Mouse (Mus musculus) urinary bladder, adult 2 months (tissue): ENCODE data around the gene Numb. TPM values are rescaled to one million over a fixed set of nuclear protein-coding genes. Genes with fewer than 3 reads are reported as not detected.
"Not testable (repeated sequence)": the region's sequence is repeated elsewhere in the genome, so short reads cannot be mapped to it uniquely, and the experiment has no call there.

Experiments
- DNase-seq: peaks from one replicate; pipeline ENCODE4 v3.0.0; 2022; ENCODE audit warnings: low spot score
- polyA plus RNA-seq: library from polyadenylated mRNA; depleted of rRNA; stranded (reverse); fragments of >200 nt; gene quantifications from 2 replicates; pipeline ENCODE4 v1.2.3, GENCODE M21; 2012; rRNA removed

The Numb gene
- 50.7 and 59.7 TPM in 2 replicates for polyA plus RNA-seq

DNA sequence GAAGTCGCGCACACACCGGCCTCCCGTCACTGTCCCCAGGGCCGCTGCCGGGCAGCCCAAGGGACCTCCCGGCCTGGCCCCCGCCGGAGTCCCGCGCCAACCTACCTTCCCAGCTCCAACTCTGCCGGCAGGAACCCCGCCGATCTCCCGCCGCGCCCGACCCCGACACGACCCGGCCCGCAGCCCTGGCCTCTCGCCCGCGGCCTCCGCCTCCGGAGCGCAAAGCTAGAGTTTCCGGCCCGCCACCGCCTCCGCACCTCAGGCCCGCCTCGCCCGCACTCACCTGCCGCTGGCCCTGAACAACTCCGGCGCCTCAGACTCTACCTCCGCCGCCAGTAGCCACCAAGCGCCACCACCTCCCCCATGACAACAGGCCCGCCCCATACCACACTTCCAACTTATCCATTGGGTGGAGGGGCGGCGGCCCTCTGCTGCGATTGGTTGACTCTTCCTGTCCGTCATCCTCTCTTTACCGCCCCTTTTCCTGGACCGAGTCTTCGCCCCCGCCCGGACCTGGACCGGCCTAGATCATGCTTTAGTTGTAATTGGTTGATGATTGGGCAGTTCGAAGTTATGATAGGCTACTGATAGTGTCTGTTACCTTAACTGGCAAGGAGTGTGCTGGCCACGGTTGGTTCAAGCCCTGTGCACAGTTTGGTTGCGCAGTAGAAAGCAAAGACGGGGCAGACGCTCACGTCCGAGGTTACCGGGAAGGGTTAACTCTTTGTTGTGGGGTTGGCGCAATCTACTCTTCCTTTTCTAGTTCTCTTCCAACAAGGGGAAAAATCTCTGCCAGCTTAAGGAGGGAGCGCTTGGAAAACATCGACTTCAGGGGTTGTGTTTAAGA lies at the start of gene Numb:
TSS of gene Numb (minus strand) at position 400 of the 847 bp plus-strand sequence.
- peak; percentile 88 for DNase-seq

DNA sequence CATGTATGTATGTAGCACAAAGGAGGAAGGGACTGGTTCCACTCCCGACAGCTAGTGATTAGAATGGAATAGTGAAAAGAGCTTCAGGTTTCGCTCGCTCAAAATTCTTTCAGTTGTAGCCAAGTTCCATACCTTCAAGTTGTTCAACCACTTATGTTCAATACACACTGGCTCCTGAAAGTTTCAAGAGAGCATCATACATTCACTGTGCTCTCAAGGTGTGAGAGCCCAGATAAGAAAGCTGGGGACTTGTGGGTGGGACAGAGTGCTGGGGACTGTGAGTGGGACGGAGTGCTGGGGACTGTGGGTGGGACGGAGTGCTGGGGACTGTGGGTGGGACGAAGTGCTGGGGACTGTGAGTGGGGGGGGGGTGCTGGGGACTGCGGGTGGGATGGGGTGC lies 43.5 kb upstream of the Numb start:
- DNase-seq, result no peak

DNA sequence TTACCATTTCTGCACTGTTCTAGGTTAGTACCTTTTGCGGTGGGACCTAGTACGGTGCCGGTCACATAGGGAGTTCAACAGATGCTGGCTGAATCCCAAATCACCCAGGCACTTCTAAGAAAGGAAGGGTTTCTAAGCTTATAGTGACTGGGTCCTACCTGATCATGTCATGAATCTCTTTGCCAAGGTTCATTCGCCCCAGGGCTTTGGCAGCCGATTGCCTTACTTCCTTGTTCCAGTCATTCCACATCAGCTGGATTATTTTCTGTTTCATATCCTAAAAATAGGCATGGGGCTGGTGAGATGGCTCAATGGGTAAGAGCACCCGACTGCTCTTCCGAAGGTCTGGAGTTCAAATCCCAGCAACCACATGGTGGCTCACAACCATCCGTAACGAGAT lies 36.5 kb upstream of the Numb start:
- DNase-seq, result no peak

DNA sequence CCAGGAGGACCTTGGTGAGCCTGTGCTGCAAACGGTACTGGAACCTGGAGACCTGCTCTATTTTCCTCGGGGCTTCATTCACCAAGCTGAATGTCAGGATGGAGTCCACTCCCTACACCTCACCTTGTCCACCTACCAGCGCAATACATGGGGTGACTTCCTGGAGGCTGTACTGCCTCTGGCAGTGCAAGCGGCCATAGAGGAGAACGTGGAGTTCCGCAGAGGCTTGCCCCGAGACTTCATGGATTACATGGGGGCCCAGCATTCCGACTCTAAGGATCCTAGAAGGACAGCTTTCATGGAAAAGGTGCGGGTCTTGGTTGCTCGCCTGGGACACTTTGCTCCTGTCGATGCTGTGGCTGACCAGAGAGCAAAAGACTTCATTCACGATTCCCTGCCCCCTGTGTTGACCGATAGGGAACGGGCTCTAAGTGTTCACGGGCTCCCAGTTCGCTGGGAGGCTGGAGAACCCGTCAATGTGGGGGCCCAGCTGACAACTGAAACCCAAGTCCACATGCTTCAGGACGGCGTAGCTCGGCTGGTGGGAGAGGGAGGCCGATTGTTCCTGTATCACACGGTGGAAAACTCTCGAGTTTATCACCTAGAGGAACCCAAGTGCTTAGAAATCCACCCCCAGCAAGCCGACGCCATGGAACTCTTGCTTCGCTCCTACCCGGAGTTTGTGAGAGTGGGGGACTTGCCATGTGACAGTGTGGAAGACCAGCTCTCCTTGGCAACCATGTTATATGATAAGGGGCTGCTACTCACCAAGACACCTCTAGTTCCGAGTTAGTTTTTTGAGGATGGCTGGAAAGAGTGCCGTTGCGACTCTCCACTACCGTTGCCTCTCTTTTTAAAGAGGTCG lies 30.2 kb upstream of the Numb start:
- no peak for DNase-seq

DNA sequence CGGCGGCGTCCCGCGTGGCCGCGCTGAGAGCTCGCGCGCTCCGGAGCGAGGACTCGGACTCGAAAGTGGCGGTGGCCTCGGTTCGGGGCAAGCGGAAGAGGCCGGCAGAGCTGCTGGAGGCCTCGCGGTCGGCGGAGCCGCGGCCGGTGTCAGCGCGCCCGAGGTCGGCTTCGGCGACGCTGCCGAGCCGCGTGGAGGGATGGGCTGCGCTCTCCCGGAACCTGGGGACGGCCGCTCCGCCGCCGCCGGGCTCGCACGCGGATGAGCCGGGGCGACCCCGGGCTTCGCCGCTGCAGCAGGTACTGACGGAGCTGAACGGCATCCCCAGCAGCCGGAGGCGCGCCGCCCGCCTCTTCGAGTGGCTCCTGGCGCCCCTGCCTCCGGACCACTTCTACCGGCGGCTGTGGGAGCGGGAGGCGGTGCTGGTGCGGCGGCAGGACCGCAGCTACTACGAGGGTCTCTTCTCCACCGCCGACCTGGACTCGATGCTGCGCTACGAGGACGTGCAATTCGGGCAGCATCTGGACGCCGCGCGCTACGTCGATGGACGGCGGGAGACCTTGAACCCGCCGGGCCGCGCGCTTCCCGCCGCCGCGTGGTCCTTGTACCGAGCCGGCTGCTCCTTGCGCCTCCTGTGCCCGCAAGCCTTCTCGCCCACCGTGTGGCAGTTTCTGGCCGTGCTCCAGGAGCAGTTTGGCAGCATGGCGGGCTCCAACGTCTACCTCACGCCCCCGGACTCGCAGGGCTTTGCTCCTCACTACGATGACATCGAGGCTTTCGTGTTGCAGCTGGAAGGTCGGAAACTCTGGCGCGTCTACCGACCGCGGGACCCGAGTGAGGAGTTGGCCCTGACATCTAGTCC lies 29.3 kb upstream of the Numb start:
- peak; percentile 32 for DNase-seq

DNA sequence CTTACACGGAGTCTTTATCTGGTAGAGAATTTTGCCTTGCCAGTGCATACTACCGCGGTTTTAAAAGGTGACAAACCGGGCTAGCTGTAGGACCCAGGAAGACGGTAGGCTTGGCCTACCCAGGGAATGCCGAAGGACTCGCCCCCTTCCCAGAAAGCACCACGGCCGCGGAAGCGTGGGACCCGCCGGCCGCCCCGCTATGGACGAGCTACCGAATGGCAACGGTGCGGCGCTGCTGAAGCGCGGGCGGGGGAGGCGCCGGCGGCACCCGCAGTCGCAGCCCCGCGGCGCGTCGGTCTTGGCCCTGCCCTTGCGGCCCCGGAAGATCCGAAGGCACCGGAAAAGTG lies 28.7 kb upstream of the Numb start, which contains the start of gene Riox1:
TSS of gene Riox1 (plus strand) at position 116 of the 347 bp plus-strand sequence.
- peak; percentile 77 for DNase-seq

DNA sequence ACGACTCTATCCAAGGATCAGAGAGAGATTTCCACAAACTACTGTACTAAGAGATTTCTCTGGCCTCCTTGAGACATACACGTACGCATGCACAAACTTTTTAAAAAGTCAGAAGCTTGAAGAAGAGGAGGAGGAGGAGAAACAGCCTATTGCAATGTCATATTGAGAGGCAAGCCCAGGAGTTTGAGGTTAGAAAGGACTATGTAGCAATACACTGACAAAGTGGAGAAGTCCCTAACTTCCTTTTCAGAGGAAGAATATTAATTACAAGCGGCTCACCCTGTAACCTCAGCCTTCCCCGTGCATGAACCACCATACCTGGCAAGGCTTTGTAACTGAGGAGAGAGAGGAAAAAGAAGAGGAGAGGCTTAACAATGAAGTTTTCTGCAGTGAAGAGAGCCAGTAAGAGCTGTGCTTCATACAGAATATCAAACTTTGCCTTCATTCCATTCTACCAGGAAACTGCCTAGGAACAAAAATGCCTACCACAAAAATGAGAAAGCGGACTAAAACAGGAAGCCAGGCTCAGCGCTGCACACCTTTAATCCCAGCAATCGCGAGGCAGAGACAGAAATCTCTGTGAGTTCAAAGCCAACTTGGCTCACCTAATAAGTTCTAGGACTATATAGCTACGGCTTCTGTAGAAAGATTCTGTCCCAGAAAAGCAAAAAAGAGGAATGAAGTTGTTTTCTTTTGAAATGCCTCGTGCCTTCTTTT lies 28.2 kb upstream of the Numb start:
- DNase-seq, result no peak

DNA sequence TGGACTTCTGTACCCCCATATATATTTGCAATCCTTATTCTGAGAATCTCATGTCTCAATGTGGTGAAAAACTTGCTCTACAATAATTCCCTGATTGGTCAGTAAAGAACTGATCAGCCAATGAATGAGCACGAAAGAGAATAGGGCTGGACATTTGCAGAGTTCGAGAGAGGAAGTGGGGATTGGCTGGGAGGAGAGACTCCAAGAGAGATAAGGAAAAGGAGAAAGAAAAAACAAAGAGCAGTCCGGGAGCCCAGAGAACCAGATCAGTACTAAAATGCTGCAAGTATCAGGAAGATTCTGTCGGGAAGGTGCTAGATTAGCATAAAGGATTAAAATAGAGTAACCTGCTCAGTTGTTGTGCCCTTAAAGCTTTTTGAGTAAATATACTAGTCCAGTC lies 27.3 kb upstream of the Numb start:
- no peak for DNase-seq

DNA sequence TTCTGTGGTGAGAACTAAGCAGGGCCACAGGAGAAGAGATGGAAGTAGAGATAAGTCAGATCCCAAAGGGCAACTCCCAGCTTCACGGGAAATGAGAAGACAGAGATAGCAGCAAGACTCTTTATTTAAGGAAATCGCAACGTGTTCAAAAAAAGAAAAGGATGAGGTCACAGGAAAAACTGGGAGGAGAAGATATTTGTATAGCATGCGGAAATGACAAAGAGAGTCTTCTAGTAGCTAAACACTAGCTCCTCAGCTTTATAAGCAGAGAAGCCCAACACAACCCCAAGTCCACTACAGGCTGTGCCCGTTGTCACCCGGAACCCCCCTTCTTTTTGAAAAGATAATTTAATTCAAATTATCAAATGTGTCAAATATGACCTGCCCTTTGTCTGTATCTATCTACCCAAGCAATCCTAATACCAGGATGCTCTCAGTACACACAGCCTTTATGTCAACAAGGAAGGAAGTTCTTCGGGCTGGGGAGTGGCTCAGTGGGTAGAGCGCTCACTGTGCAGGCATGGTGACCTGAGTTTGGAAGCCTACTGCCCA lies 25.6 kb upstream of the Numb start:
- no peak for DNase-seq

DNA sequence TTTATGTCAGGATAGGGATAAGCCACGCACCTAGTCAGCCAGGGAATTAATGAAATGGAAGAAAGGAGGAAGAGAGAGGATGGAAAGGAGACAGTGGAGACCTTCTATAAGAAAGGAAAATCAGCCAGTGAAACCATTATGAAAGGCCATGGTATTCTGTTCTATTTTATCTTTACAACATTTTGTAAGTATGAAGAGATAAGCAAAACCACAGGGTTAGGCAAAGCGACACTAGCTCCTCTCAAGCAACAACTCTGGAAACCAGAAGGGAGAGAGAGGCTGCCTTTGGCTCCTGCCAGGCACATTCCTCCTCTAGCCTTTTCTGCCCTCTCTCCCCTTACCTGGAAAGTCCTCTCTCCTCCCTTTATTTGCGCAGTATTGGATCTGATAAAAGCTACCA lies 20.2 kb upstream of the Numb start:
- no peak for DNase-seq

DNA sequence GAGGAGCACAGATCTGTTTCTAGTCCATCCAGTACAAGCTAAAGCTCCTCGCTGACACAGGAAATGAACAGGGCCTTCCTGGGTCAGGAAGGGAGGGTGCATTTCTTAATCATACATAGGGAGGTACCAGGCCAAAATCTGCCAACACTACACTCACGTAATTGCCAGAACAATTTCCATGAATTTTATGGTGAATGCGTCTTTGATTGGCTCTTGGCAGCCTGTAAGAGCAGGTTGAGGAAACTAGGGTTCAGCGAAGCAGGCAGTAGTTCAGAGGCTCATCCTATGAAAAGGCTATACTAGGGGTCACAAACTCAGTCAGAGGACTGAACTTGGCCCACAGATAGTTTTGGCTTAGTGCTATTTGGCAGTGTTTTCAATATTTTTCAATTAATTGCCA lies 18.3 kb upstream of the Numb start:
- no peak for DNase-seq

DNA sequence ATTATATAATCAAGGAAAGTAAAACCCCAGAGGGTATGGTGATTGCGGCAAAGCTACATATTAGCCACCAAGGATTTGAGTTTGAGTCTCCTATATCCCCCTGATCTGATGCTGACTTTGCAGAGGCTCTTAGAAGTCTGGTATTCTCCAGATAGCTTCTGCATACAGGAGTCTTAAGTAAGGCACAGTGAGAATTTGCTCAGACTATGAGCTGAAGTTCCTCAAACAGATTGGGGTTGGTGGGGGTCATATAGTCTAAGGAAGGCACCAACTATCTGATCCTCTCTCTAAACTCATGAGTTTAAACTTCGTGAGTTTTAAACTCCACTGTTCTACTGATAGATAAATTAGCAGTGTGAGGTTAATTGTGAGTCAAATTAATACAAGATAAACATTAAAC lies 17.6 kb upstream of the Numb start:
- no peak for DNase-seq

DNA sequence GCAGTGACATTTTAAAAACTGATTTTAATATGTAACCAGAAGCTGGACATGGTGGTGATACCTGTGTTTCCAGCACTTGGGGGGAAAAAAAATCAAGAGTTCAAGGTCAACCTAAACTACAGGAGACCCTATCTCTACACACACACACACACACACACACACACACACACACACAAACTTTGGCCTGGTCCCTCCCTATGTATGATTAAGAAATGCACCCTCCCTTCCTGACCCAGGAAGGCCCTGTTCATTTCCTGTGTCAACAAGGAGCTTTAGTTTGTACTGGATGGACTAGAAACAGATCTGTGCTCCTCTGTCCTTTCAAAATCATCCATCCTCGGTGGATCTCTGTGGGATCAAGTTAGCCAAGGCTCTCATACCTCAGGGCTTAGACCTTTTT lies 16.9 kb upstream of the Numb start:
- not testable (repeated sequence) for DNase-seq

DNA sequence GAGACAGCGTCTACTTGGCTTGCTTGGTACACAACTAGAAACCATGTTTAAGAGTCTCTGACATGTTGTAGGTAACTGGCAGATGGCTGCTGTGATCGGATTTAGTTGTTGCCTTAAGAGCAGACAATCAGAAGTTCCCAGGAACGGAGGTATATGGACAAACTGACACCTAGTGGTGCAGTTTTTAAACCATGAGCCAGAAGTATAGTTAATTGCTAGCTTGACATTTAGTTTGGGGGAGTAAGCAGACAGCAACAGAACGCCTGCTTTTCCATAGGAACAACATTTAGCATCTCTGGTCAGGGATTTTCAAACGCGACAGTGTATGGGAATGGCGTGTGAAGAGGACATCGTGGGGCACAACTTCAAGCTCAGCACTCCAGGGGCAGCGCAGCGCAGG lies 15.9 kb upstream of the Numb start:
- no peak for DNase-seq

DNA sequence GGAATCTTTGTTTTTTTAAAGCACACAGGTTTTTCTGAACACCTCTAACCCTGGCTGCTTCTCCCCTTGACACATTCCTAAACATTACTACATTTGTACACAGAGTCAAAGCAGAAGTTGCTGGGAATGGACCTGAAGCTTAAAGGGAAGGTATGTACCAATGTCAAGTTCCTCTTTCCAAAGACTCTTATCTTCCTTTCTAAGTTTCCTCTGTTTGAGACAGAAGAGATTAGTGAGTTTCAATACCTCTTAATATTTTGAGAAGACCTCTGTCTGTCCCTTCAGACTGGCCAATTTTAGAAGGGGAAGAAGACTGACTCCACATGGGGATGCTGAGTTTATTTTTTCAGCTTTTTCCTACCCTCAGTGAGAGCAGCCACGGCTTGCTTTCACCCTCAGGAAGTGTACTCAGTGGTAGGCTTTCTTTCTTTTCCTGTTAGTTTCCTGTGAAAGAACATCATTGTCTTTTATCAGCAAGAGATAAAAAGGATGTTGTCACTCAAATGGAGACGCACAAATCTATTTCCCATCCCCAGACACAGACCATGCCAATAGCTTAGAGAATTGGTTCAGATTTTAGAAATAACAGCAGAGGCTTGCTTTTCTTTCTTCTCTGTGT lies 7.6 kb upstream of the Numb start:
- DNase-seq, result no peak

DNA sequence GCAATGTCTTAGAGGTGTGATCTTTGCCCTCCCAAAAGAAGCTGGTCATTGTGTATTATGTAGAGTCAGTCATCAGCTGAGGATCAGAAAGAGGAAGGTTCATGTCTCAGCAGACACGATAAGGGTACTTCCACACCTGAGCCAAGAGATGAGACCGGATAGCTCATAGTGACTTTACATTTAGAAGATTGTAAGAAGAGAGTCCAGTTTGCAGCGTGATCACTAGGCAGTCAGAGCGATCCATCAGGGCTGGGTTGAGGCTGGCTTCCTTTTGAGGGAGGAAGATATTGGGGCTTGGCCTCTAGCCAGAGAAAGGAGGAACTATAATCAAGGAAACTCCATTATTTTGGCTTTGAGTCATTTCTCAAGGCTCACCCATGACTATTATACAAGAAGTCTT lies 6.0 kb upstream of the Numb start:
- DNase-seq, result no peak

DNA sequence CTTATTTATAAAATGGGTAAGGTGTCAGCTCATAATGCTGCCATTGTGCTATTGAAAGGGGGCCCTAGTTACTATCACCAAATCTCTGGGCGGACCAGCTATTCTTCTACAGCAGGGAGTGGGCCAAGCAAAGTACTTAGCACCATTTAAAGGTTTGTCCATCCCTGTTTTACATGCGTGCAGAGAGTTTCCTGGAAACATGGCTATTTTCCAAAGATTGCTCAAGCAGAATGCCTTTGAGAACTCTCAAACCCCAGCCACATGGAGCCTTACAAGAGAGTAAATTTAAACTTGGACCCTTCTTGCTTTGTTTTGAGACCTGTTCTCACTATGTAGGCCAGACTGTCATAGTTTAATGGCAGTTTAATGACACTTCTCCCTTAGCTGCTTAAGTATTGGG lies 4.3 kb upstream of the Numb start:
- DNase-seq, result no peak

DNA sequence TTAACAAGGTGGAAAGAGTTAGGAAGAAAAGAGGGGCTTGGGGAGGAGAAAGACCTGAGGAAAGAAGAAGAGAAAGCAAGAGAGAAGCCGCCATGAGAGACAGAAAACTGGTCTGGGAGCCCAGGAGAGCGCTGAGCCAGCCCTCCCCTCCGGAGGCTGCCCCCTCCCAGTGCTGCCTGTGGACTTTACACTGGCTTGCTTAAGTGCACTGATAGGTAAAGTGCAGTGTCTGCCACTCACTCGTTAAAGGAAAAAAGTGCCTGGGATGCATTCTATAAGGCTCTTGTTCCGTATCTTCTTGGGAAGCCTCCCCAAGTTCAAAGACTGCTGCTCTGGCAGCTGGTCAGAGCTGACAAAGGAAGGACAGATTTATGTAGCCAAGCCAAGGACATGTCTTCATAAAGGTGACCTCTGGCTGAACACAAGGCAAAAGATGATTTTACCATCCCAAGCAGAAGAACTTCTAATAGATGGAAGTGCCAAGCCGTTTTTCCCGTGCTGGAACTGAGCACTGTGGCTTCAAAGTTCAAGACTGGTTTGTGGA lies 3.5 kb upstream of the Numb start:
- no peak for DNase-seq

DNA sequence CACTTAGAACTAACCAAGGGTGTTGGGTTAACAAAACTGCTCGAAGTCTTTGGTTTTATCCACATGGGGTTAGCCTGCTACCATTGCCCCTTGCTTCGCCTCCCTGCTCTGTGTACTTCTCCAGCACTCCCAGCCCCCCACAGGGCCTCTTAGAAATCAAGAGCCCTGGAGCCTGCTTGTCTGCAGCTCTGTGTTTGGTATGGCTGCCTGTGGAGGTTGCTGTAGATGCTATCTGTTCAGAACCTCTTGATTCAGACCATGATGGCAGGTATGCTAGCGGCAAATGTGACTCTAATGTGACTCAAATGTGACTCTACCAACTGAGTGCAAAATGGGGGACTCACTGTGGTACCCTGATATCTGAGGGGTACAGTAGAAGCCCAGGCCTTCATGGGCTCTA lies 2.6 kb upstream of the Numb start:
- DNase-seq, result no peak

DNA sequence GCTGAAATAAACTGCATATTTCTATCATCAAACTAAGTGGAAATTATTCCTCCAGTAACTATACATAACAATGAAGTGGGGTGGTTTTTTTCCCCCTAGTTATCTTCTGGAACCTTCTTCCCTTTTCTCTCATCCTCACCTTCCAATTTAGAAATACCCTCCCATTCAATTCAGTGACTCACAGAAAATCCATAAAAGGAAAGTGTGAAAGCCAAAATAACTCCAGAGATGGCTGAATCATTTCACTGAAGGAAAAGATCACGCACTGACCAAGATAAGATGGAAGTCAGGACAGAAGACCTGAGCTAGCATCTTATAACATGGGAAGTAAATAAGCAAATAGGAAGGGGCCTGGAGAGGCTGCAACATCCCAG lies 1.7 kb upstream of the Numb start:
- DNase-seq, result no peak
